In genomic region chr5:114226051-114226450, GRCm38 (mm10) we compare ENCODE assay signal across 40 mouse cellular contexts. TPM values are rescaled to one million over a fixed set of nuclear protein-coding genes. Genes with fewer than 3 reads are reported as not detected.
"Had no signal": no experiment of that assay in that cellular context is flagged by ENCODE, and none has a peak within 500 bp of the region (broad histone marks: within the 10 kb centered on the region; RNA-seq: fewer than 3 reads in every experiment).

No protein-coding gene starts in this region.

- H3K27me3 ChIP-seq: heart, embryonic 13.5 days; heart, embryonic 15.5 days; hindbrain, embryonic 12.5 days; kidney, embryonic 15.5 days; limb, embryonic 13.5 days; limb, embryonic 15.5 days; liver, embryonic 12.5 days had no signal

- H3K36me3 ChIP-seq: liver, embryonic 12.5 days had no signal

- H3K27ac ChIP-seq: heart, adult 2 months; heart, embryonic 13.5 days; heart, embryonic 15.5 days; hindbrain, embryonic 12.5 days; hindbrain, embryonic 14.5 days; kidney, embryonic 15.5 days; kidney, postnatal 0 days; limb, embryonic 13.5 days; limb, embryonic 15.5 days; liver, embryonic 12.5 days had no signal

- H3K4me2 ChIP-seq: heart, embryonic 11.5 days; heart, embryonic 13.5 days; heart, embryonic 15.5 days; hindbrain, embryonic 12.5 days; hindbrain, embryonic 14.5 days; kidney, embryonic 15.5 days; limb, embryonic 13.5 days; limb, embryonic 15.5 days; liver, embryonic 12.5 days had no signal

- H3K9me3 ChIP-seq: kidney, embryonic 15.5 days had no signal

- H3K4me1 ChIP-seq: heart, embryonic 13.5 days; heart, embryonic 15.5 days; hindbrain, embryonic 12.5 days; kidney, embryonic 15.5 days; limb, embryonic 13.5 days; limb, embryonic 15.5 days; liver, embryonic 12.5 days had no signal

- H3K4me3 ChIP-seq: heart, adult 2 months; heart, embryonic 13.5 days; heart, embryonic 15.5 days; hindbrain, embryonic 12.5 days; kidney, embryonic 15.5 days; limb, embryonic 13.5 days; limb, embryonic 15.5 days; liver, embryonic 12.5 days had no signal

- H3K9ac ChIP-seq: heart, embryonic 13.5 days; heart, embryonic 15.5 days; hindbrain, embryonic 12.5 days; hindbrain, embryonic 14.5 days; kidney, embryonic 15.5 days; limb, embryonic 13.5 days; limb, embryonic 15.5 days; liver, embryonic 12.5 days had no signal

- DNase-seq: gastrocnemius, postnatal 14 days; gastrocnemius, postnatal 36 days; heart, adult 11 months; heart, adult 2 months; heart, postnatal 14 days; heart, postnatal 36 days; kidney, adult 11 months; kidney, adult 2 months; kidney, adult 9 months; kidney, postnatal 14 days; kidney, postnatal 36 days; layer of hippocampus, adult 9-11 months; layer of hippocampus, postnatal 36 days; left cerebral cortex, postnatal 4 days had no signal

- ATAC-seq: hindbrain, embryonic 16.5 days; intestine, embryonic 16.5 days; liver, embryonic 12.5 days had no signal

RNA-seq across cellular contexts. Expression of gene Foxn4, which starts 47.6 kb away (rescaled TPM):
- total RNA-seq: gastrocnemius, adult 18-20 months; gastrocnemius, adult 8-10 months; gastrocnemius, postnatal 14 days; gastrocnemius, postnatal 36 days; heart, adult 2 months; heart, postnatal 14 days; heart, postnatal 36 days; hematopoietic stem cell, adult 5-6 weeks; layer of hippocampus, adult 18-20 months; layer of hippocampus, adult 8-10 months; layer of hippocampus, postnatal 36 days; left cerebral cortex, adult 18-20 months; left cerebral cortex, adult 8-10 months; left cerebral cortex, postnatal 10 days; left cerebral cortex, postnatal 25 days; liver, adult 2 months had no signal
- polyA plus RNA-seq: heart, embryonic 11.5 days; heart, embryonic 13.5 days; heart, postnatal 0 days; intestine, embryonic 14.5 days; intestine, embryonic 16.5 days; kidney, adult 2 months; kidney, embryonic 15.5 days; kidney, postnatal 0 days; large intestine, adult 2 months; limb, embryonic 11.5 days; limb, embryonic 13.5 days; limb, embryonic 15.5 days; liver, adult 2 months; liver, embryonic 12.5 days had no signal
